Mouse (Mus musculus): ENCODE measurements around the gene Aco1. TPM values are rescaled to one million over a fixed set of nuclear protein-coding genes. Genes with fewer than 3 reads are reported as not detected.

Gene Aco1
- polyA plus RNA-seq, 1 experiment from 2014 or later, result 45.3 TPM

DNA sequence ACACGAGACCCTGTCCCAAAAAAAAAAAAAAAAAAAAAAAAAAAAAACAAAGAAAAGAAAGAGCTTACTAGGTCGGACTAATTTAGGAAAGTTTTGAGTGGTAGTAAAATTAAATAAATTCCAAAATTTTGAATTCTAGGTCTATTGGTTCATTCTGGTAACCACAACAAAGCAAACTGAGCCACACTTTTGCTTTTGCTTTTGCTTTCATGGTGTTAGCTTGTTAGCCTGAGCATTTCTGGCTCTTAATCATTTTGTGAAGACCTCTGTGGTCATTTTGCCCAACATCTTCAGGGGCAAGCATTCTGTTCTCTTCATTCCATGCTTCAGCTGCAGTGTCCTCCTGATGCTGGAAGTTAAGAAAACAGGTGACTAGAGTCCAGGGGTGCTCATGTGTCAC, 29.5 kb downstream of the Aco1 start:
- peaks cover 17% of the 10 kb centered on the region for H3K36me3 ChIP-seq (ENCODE audit: control insufficient read depth, insufficient read depth, low read length)
- no peak for ATAC-seq
- 85% methylated on average over 2 of the region's 2 CpGs for WGBS
- no peaks in the 10 kb centered on the region for H3K9me3 ChIP-seq (ENCODE audit: control insufficient read depth, low read length)
- H3K4me2 ChIP-seq (ENCODE audit: low read length), result no peak overlapping the region
- no peak overlapping the region for H3K9ac ChIP-seq (ENCODE audit: low read depth, low read length)
- no peak overlapping the region for H3K27ac ChIP-seq (ENCODE audit: low read depth, low read length)
- H3K4me3 ChIP-seq (ENCODE audit: low read length), result no peak overlapping the region
- no peaks in the 10 kb centered on the region for H3K27me3 ChIP-seq (replicated peaks; ENCODE audit: control insufficient read depth, insufficient read depth, low read length)
- no peaks in the 10 kb centered on the region for H3K4me1 ChIP-seq (ENCODE audit: control insufficient read depth, insufficient read depth, low read depth, low read length)

DNA sequence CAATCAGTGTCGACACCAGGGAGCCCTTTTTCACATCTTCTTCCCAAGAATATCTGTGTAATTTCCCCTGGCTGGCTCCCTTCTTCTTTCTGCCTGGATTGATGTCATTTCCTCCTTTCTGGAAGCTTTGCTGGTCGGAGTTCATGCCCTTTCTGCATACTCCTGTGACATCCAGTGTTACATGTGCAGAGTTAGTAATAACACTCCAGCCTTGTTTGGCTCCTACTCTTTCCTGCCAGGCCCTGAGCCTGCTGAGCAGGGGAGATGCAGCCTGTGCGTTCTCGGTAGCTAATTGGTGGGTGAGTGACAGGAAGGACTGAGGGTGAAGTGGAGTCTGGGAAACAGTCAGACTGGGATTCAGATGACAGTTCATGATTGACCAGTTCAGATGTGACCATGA, 31.4 kb downstream of the Aco1 start:
- no peak overlapping the region for H3K4me3 ChIP-seq (ENCODE audit: low read length)
- 65% methylated on average over 4 of the region's 4 CpGs for WGBS
- ATAC-seq, result no peak
- no peak overlapping the region for H3K4me2 ChIP-seq (ENCODE audit: low read length)
- no peak overlapping the region for H3K9ac ChIP-seq (ENCODE audit: low read depth, low read length)
- H3K4me1 ChIP-seq (ENCODE audit: control insufficient read depth, insufficient read depth, low read depth, low read length), result no peaks in the 10 kb centered on the region
- no peaks in the 10 kb centered on the region for H3K9me3 ChIP-seq (ENCODE audit: control insufficient read depth, low read length)
- no peak overlapping the region for H3K27ac ChIP-seq (ENCODE audit: low read depth, low read length)
- H3K36me3 ChIP-seq (ENCODE audit: control insufficient read depth, insufficient read depth, low read length), result peaks cover 17% of the 10 kb centered on the region
- H3K27me3 ChIP-seq (replicated peaks; ENCODE audit: control insufficient read depth, insufficient read depth, low read length), result no peaks in the 10 kb centered on the region

DNA sequence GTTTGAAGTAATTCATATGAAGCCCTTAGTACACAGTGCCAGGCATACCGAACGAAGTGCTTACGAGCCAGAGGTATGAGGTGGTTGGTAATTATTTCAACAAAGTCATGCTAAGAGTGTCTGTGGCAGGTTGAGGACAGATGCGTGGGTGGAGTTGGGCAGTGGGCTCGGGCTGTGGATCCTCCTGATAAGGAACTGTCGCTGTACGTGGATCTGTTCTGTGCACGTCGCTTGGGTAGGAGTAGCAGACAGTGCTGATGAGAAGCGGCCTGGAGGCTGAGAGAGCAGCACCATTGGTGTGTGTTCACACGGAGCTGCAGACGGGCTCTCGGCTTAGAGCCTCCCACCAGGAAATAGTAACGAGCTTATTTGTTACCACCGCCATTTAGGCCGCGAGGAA, 35.7 kb downstream of the Aco1 start:
- H3K4me3 ChIP-seq (ENCODE audit: low read length), result no peak overlapping the region
- H3K4me1 ChIP-seq (ENCODE audit: control insufficient read depth, insufficient read depth, low read depth, low read length), result no peaks in the 10 kb centered on the region
- no peak overlapping the region for H3K9ac ChIP-seq (ENCODE audit: low read depth, low read length)
- H3K4me2 ChIP-seq (ENCODE audit: low read length), result no peak overlapping the region
- H3K27ac ChIP-seq (ENCODE audit: low read depth, low read length), result no peak overlapping the region
- peaks cover 28% of the 10 kb centered on the region for H3K36me3 ChIP-seq (ENCODE audit: control insufficient read depth, insufficient read depth, low read length)
- WGBS, result 90% methylated on average over 17 of the region's 17 CpGs
- H3K9me3 ChIP-seq (ENCODE audit: control insufficient read depth, low read length), result no peaks in the 10 kb centered on the region
- H3K27me3 ChIP-seq (replicated peaks; ENCODE audit: control insufficient read depth, insufficient read depth, low read length), result no peaks in the 10 kb centered on the region
- ATAC-seq, result no peak

DNA sequence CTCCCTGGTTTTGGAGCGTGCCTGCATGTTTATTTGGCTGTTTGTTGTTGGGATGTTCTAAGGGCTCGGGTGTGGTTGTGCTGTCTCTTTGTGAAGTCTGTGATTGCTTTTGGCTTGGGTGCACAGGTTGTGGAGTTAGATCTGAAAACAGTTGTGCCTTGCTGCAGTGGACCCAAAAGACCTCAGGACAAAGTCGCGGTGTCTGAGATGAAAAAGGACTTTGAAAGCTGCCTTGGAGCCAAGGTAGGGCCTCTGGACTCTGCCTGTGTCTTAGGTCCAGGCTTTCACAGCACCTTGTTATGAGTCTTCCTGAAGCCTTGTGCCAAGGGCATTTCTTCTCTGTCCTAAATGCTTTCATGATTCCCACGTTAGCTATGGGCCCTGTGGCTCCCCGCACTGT, 37.2 kb downstream of the Aco1 start:
- Histone ChIP-seq H3K36me3 (ENCODE audit: control insufficient read depth, insufficient read depth, low read length) (peaks cover 28% of the 10 kb centered on the region), H3K27me3 (replicated peaks; ENCODE audit: control insufficient read depth, insufficient read depth, low read length) (no peaks in the 10 kb centered on the region), H3K9ac (ENCODE audit: low read depth, low read length) (no peak overlapping the region), H3K4me3 (ENCODE audit: low read length) (no peak overlapping the region), H3K4me2 (ENCODE audit: low read length) (no peak overlapping the region), H3K27ac (ENCODE audit: low read depth, low read length) (no peak overlapping the region), H3K4me1 (ENCODE audit: control insufficient read depth, insufficient read depth, low read depth, low read length) (no peaks in the 10 kb centered on the region), H3K9me3 (ENCODE audit: control insufficient read depth, low read length) (no peaks in the 10 kb centered on the region)
- no peak for ATAC-seq
- WGBS, result 95% methylated on average over 6 of the region's 6 CpGs

DNA sequence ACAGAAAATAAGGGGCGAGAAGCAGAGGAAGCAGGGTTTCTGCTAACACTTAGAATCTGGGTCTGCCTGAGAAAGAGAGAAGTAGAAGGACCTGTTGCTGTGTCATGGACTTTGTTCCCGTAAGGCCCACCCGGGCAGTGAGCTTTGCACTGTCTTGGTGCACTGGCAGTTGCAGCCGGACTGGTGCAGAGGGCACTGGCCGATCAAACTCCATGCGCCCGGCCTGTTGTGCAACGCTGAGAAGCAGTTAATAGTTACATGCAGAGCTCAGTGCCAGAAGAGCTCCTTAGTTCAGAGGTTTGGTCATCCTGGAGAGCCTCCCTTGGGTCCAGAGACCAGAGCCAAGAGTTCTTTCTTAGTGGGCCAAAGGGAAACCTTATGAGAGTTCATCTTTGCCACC, 38.8 kb downstream of the Aco1 start:
- 95% methylated on average over 8 of the region's 8 CpGs for WGBS
- no peak overlapping the region for H3K4me3 ChIP-seq (ENCODE audit: low read length)
- no peak for ATAC-seq

DNA sequence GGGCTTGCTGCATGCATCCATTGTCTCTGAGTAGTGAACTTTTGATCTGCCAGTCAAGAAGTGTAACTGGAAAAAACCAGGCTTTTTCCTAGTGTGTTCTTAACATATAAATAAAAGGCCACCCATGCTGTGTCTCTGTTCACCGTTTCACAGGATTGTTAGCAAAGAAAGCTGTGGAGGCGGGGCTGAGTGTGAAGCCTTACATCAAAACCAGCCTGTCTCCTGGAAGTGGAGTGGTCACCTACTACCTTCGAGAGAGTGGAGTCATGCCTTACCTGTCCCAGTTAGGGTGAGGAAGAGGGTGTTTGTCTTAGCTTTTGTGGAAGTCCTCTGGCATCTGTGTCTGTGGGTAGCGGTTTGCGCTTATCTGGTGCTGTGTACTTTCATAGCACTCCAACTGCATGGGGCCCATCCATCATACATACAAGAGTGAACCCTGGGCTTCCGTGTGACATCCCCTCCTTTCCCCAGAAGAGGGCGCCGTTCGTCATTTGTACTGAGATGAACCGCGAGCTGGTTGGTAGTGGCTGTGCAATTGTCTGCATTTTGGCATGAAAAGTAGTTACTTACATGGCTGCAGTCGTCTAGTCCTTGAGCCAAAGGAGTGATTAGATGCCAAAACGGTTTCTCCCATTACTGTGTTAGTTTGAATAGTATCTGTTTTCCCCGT, 39.9 kb downstream of the Aco1 start:
- 40% methylated on average over 14 of the region's 14 CpGs for WGBS
- Histone ChIP-seq H3K27ac (ENCODE audit: low read depth, low read length) (no peak overlapping the region), H3K4me1 (ENCODE audit: control insufficient read depth, insufficient read depth, low read depth, low read length) (no peaks in the 10 kb centered on the region)

More for the DNA sequence above, 38.8 kb downstream of the Aco1 start:
- no peak overlapping the region for H3K27ac ChIP-seq (ENCODE audit: low read depth, low read length)
- H3K9me3 ChIP-seq (ENCODE audit: control insufficient read depth, low read length), result no peaks in the 10 kb centered on the region
- peaks cover 35% of the 10 kb centered on the region for H3K36me3 ChIP-seq (ENCODE audit: control insufficient read depth, insufficient read depth, low read length)
- no peaks in the 10 kb centered on the region for H3K27me3 ChIP-seq (replicated peaks; ENCODE audit: control insufficient read depth, insufficient read depth, low read length)
- no peaks in the 10 kb centered on the region for H3K4me1 ChIP-seq (ENCODE audit: control insufficient read depth, insufficient read depth, low read depth, low read length)
- no peak overlapping the region for H3K9ac ChIP-seq (ENCODE audit: low read depth, low read length)
- no peak overlapping the region for H3K4me2 ChIP-seq (ENCODE audit: low read length)

DNA sequence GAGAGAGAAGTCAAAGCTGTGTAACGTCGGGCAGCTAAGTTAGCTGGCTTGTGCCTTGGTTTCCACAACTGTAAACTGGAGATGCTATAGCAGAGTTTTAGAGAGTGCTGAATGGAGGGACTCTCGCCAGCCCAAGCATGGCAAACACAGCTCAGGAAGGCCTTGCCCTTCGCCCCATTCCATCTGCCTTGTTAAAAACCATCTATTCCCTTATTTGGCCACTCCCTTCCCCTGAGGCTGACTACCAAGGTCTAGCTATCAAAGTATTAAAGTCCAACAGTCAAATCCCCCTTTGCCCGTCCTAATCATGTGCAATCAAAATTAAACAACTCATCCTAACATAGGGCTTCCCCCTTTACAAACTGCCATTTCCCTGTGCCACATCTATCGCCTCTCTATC, 40.9 kb downstream of the Aco1 start:
- Histone ChIP-seq H3K9me3 (ENCODE audit: control insufficient read depth, low read length) (no peaks in the 10 kb centered on the region), H3K4me1 (ENCODE audit: control insufficient read depth, insufficient read depth, low read depth, low read length) (no peaks in the 10 kb centered on the region), H3K9ac (ENCODE audit: low read depth, low read length) (no peak overlapping the region), H3K36me3 (ENCODE audit: control insufficient read depth, insufficient read depth, low read length) (peaks cover 30% of the 10 kb centered on the region), H3K27ac (ENCODE audit: low read depth, low read length) (no peak overlapping the region), H3K4me2 (ENCODE audit: low read length) (no peak overlapping the region), H3K4me3 (ENCODE audit: low read length) (no peak overlapping the region), H3K27me3 (replicated peaks; ENCODE audit: control insufficient read depth, insufficient read depth, low read length) (no peaks in the 10 kb centered on the region)
- 94% methylated on average over 6 of the region's 6 CpGs for WGBS
- ATAC-seq, result no peak

More for the DNA sequence above, 39.9 kb downstream of the Aco1 start:
- Histone ChIP-seq H3K4me3 (ENCODE audit: low read length) (no peak overlapping the region), H3K4me2 (ENCODE audit: low read length) (no peak overlapping the region), H3K27me3 (replicated peaks; ENCODE audit: control insufficient read depth, insufficient read depth, low read length) (no peaks in the 10 kb centered on the region), H3K36me3 (ENCODE audit: control insufficient read depth, insufficient read depth, low read length) (peaks cover 33% of the 10 kb centered on the region), H3K9ac (ENCODE audit: low read depth, low read length) (no peak overlapping the region), H3K9me3 (ENCODE audit: control insufficient read depth, low read length) (no peaks in the 10 kb centered on the region)
- peak; percentile 74 for ATAC-seq

DNA sequence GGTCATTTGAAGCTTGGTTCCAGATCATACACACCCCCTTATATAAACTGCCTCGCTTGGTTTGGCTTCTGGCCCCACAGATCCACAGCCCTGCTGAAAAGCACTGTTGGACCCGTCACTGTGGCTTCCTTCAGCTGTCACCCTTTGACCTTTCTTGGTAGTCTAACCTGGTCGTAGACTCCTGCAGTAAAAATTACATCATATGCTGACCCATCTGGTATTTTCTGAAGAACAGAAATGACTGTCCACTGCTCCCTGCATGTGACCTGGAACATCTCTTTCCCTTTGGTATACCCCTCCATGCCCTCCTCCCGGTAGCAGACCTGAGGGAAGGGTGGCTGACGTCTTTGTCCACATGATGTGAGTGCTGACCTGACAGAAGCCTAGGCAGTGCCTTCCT, 41.6 kb downstream of the Aco1 start:
- Histone ChIP-seq H3K4me3 (ENCODE audit: low read length) (no peak overlapping the region), H3K27me3 (replicated peaks; ENCODE audit: control insufficient read depth, insufficient read depth, low read length) (no peaks in the 10 kb centered on the region), H3K36me3 (ENCODE audit: control insufficient read depth, insufficient read depth, low read length) (peaks cover 32% of the 10 kb centered on the region), H3K4me1 (ENCODE audit: control insufficient read depth, insufficient read depth, low read depth, low read length) (no peaks in the 10 kb centered on the region), H3K9ac (ENCODE audit: low read depth, low read length) (no peak overlapping the region), H3K4me2 (ENCODE audit: low read length) (no peak overlapping the region), H3K9me3 (ENCODE audit: control insufficient read depth, low read length) (no peaks in the 10 kb centered on the region), H3K27ac (ENCODE audit: low read depth, low read length) (no peak overlapping the region)
- 86% methylated on average over 5 of the region's 5 CpGs for WGBS
- ATAC-seq, result no peak

DNA sequence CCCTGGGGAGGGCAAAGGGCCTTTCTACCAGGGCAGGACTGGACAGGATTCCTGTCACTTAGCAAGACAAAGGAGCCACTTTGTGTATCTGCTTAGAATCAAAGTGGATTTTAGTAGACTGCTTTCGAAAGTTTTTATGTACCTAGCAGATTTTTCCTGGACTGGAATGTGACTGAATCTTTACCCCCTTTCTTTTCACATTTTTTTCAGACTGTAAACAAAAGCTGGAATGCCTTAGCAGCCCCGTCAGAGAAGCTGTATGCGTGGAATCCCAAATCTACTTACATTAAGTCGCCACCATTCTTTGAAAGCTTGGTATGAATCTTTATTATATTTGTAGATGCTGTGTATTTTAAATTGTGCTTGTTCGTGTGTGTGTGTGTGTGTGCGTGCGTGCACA, 45.1 kb downstream of the Aco1 start:
- WGBS, result 91% methylated on average over 7 of the region's 7 CpGs
- no peak overlapping the region for H3K4me2 ChIP-seq (ENCODE audit: low read length)

DNA sequence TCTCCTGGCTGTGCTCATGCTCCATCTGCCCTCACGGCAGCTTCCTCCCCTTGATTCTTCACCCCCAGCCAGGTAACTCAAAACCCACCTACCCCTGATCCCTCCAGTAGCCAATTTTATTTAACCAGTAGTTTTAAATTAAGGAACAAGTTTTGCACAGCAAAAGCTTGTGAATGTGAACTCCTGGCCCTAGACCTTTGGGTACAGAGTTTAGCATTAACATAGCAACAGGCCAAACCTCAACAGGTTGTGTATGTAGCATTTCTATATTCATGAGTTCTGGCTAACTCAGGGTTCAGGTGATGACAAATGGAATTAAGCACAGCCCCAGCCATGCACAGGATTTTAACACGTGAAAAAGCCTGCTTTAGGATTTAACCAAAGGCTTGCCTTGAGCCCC, 49.4 kb downstream of the Aco1 start:
- H3K9me3 ChIP-seq (ENCODE audit: control insufficient read depth, low read length), result no peaks in the 10 kb centered on the region
- no peak for ATAC-seq
- no peak overlapping the region for H3K27ac ChIP-seq (ENCODE audit: low read depth, low read length)
- no peaks in the 10 kb centered on the region for H3K4me1 ChIP-seq (ENCODE audit: control insufficient read depth, insufficient read depth, low read depth, low read length)
- no peak overlapping the region for H3K4me2 ChIP-seq (ENCODE audit: low read length)
- no peaks in the 10 kb centered on the region for H3K27me3 ChIP-seq (replicated peaks; ENCODE audit: control insufficient read depth, insufficient read depth, low read length)
- WGBS, result 82% methylated on average over 2 of the region's 2 CpGs
- peaks cover 42% of the 10 kb centered on the region for H3K36me3 ChIP-seq (ENCODE audit: control insufficient read depth, insufficient read depth, low read length)
- no peak overlapping the region for H3K4me3 ChIP-seq (ENCODE audit: low read length)
- no peak overlapping the region for H3K9ac ChIP-seq (ENCODE audit: low read depth, low read length)

More for the DNA sequence above, 45.1 kb downstream of the Aco1 start:
- Histone ChIP-seq H3K36me3 (ENCODE audit: control insufficient read depth, insufficient read depth, low read length) (peaks cover 34% of the 10 kb centered on the region), H3K27me3 (replicated peaks; ENCODE audit: control insufficient read depth, insufficient read depth, low read length) (no peaks in the 10 kb centered on the region), H3K9ac (ENCODE audit: low read depth, low read length) (no peak overlapping the region), H3K4me3 (ENCODE audit: low read length) (no peak overlapping the region), H3K9me3 (ENCODE audit: control insufficient read depth, low read length) (no peaks in the 10 kb centered on the region), H3K27ac (ENCODE audit: low read depth, low read length) (no peak overlapping the region), H3K4me1 (ENCODE audit: control insufficient read depth, insufficient read depth, low read depth, low read length) (no peaks in the 10 kb centered on the region)
- ATAC-seq, result no peak
